Mouse (Mus musculus) heart, adult 2 months (tissue): ENCODE measurements around the gene Tpsg1. TPM values are rescaled to one million over a fixed set of nuclear protein-coding genes. Genes with fewer than 3 reads are reported as not detected.

Experiments used
- DNase-seq, 2 experiments: peaks; one replicate each; pipeline ENCODE4 v3.0.0; 2021
- H3K27ac ChIP-seq: fragments of 200-600 bp; 2 replicates; pipeline ENCODE4 v1.8.1; 2022
- H3K27me3 ChIP-seq: fragments of 200-500 bp; 2 replicates; pipeline ENCODE4 v1.6.1; 2012; ENCODE audit warnings: mild to moderate bottlenecking, low read length, inconsistent platforms, mixed read lengths; ENCODE audit not compliant: control insufficient read depth, insufficient read depth
- H3K36me3 ChIP-seq: fragments of 200-500 bp; 2 replicates; pipeline ENCODE4 v1.6.1; 2012; ENCODE audit warnings: low read length, inconsistent platforms; ENCODE audit not compliant: control insufficient read depth, insufficient read depth
- H3K4me1 ChIP-seq: fragments of 200-500 bp; 2 replicates; pipeline ENCODE4 v1.6.1; 2011; ENCODE audit warnings: low read length; ENCODE audit not compliant: control insufficient read depth, insufficient read depth
- H3K4me3 ChIP-seq: fragments of 200-600 bp; 2 replicates; pipeline ENCODE4 v1.8.1; 2022
- H3K79me2 ChIP-seq: fragments of 200-500 bp; replicated peaks from 2 replicates; pipeline ENCODE4 v1.6.1; 2012; ENCODE audit warnings: mild to moderate bottlenecking, inconsistent platforms, low read length, moderate library complexity, mixed read lengths; ENCODE audit not compliant: control insufficient read depth, insufficient read depth
- H3K9ac ChIP-seq: fragments of 200-500 bp; 2 replicates; pipeline ENCODE4 v1.6.1; 2012; ENCODE audit warnings: low read depth, mild to moderate bottlenecking, control low read depth, inconsistent platforms, low read length, mixed read lengths
- CTCF ChIP-seq: fragments of 200-600 bp; IDR thresholded peaks from 2 replicates; pipeline ENCODE4 v1.8.1; 2022; ENCODE audit warnings: antibody characterized with exemption, mild to moderate bottlenecking, moderate library complexity
- EP300 ChIP-seq: fragments of 200-500 bp; IDR thresholded peaks from 2 replicates; pipeline ENCODE4 v1.6.1; 2011; ENCODE audit warnings: low read depth, low read length, control low read depth; ENCODE audit not compliant: insufficient read depth
- POLR2A ChIP-seq: fragments of 200-500 bp; IDR thresholded peaks from 2 replicates; pipeline ENCODE4 v1.6.1; 2011; ENCODE audit warnings: mild to moderate bottlenecking, low read depth, low read length, control low read depth; ENCODE audit not compliant: insufficient read depth
- WGBS: fragments of 180-500 bp; shearing (Covaris S2); methylation state at CpG from one replicate; pipeline ENCODE4 v1.1.7; 2018; 5-methylcytosine and 5-hydroxymethylcytosine counted together
- intact Hi-C: fragments of 180-260 bp; cut with DNase I; formaldehyde crosslinking; loops from one replicate; pipeline ENCODE4 v1.15.1; 2025
- polyA plus RNA-seq: library from polyadenylated mRNA; depleted of rRNA; stranded (reverse); fragments of >200 nt; gene quantifications from 2 replicates; pipeline ENCODE4 v1.2.3, GENCODE M21; 2012
- total RNA-seq, 2 experiments: library from RNA; stranded (reverse); gene quantifications; 2 replicates each; pipeline ENCODE4 v1.2.3; 2021

Tpsg1 gene
- total and polyA plus RNA-seq, 3 experiments: 0.61 TPM; not detected in 2

GRCm38 (mm10) chr17:25340003-25340402 lies 29.1 kb upstream of the Tpsg1 start:
- WGBS: 81% methylated on average over 6 of the region's 6 CpGs
- no peaks in the 10 kb centered on the region for H3K79me2 ChIP-seq

DNA sequence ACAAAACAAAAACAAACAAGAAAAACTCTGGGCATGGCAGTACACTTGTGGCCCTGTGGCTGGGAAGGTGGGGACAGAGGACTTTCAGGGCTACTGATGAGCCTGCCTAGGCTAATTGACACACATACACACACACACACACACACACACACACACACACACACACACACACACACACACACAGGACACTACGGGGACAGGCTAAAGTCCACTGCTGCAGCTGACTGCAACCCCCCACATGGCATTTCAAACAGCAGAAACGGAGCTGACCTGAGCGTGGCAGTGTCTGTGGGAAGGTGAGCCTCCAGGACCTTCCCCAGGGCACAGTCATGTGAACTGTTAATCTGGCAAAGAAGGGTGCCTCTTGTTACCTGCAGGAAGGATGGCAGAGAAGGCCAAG lies 27.6 kb upstream of the Tpsg1 start:
- Histone ChIP-seq H3K79me2 (no peaks in the 10 kb centered on the region), H3K36me3 (no peaks in the 10 kb centered on the region), H3K27me3 (no peaks in the 10 kb centered on the region; the same call in 1 of the 2 replicates), H3K9ac (no peak overlapping the region), H3K4me1 (no peaks in the 10 kb centered on the region), H3K27ac (no peak overlapping the region), H3K4me3 (no peak overlapping the region)
- DNase-seq: no peak
- 62% methylated on average over 3 of the region's 3 CpGs for WGBS
- no peak for TF ChIP-seq EP300
- no peak for TF ChIP-seq POLR2A
- TF ChIP-seq CTCF: no peak
- intact Hi-C loops: no loop called here

More at GRCm38 (mm10) chr17:25340003-25340402, 29.1 kb upstream of the Tpsg1 start:
- no peaks in the 10 kb centered on the region; the same call in 1 of the 2 replicates for H3K27me3 ChIP-seq
- H3K36me3 ChIP-seq: no peaks in the 10 kb centered on the region
- H3K9ac ChIP-seq: no peak overlapping the region
- intact Hi-C loops: no loop called here
- no peak for DNase-seq
- H3K4me3 ChIP-seq: no peak overlapping the region
- H3K4me1 ChIP-seq: no peaks in the 10 kb centered on the region
- H3K27ac ChIP-seq: no peak overlapping the region
- TF ChIP-seq EP300 (no peak), CTCF (no peak), POLR2A (no peak)

- Histone ChIP-seq H3K79me2 (no peaks in the 10 kb centered on the region), H3K27ac (no peak within 1 kb of the TSS), H3K9ac (no peak within 1 kb of the TSS), H3K4me1 (no peaks in the 10 kb centered on the region), H3K27me3 (no peaks in the 10 kb centered on the region), H3K36me3 (no peaks in the 10 kb centered on the region), H3K4me3 (no peak within 1 kb of the TSS)
- whole genome bisulfite sequencing: 71% methylated on average over 4 of the region's 4 CpGs
- intact Hi-C loops: no loop called here
- no peak for DNase-seq
- TF ChIP-seq CTCF: no peak
- no peak for TF ChIP-seq POLR2A
- TF ChIP-seq EP300: no peak
Observed at GRCm38 (mm10) chr17:25345462-25345861, 23.6 kb upstream of the Tpsg1 start, which contains the start of gene Tpsab1. Gene Tpsab1 (minus strand): TSS chr17:25345562.

DNA sequence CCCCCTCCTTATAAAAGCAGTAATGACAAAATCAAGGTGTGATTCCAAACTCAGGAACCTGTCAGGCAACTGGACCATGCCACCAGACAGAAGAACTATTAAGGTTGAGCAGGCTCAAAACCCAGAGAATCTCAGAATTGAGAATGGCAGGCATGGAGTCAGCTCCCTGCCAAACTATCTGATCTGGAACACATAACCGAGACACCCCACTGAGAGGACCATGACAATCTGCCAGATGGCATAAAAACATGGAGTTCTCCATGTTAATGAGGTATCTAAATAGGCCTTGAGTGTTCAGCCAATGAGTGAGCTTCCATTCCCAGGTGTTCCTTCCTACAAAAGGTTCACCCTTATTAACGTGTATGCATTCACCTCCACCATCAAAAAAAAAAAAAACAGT lies 7.8 kb upstream of the Tpsg1 start:
- no peak overlapping the region for H3K27ac ChIP-seq
- H3K27me3 ChIP-seq: no peaks in the 10 kb centered on the region; the same call in 1 of the 2 replicates
- no peak overlapping the region for H3K4me3 ChIP-seq
- H3K36me3 ChIP-seq: no peaks in the 10 kb centered on the region
- no peaks in the 10 kb centered on the region for H3K79me2 ChIP-seq
- WGBS: 57% methylated on average over 2 of the region's 2 CpGs
- no peak overlapping the region for H3K9ac ChIP-seq
- no peaks in the 10 kb centered on the region for H3K4me1 ChIP-seq
- TF ChIP-seq POLR2A (no peak), EP300 (no peak), CTCF (no peak)
- intact Hi-C loops: loop anchor here (10.0 kb wide), 1 partner anchor 416 kb away; no protein-coding TSS in a partner anchor
- DNase-seq: no peak

DNA sequence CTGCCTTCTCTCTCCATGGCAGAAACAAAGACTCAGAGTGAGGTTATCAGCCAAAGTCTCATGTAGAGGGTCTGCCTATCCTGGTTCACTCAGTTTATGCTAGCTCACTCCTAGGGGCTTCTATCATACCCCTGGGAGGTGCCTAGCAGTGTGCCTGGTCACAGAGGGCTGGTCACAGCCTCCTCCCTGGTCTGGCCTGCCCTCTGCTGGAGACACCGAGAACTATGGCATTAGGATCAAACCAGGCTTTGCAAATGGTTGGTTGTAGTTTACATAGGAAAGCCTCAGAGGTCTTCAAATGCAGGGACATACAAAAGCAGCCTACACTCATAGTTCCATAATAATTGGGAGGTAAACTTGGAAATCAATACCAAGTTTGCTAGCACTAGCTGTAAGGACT lies 5.3 kb upstream of the Tpsg1 start:
- Histone ChIP-seq H3K9ac (no peak overlapping the region), H3K27me3 (no peaks in the 10 kb centered on the region), H3K79me2 (no peaks in the 10 kb centered on the region), H3K27ac (no peak overlapping the region), H3K36me3 (no peaks in the 10 kb centered on the region), H3K4me1 (no peaks in the 10 kb centered on the region), H3K4me3 (no peak overlapping the region)
- peak; percentile 81 for TF ChIP-seq CTCF
- no peak for TF ChIP-seq EP300
- TF ChIP-seq POLR2A: no peak
- WGBS: 3% methylated on average over 1 of the region's 1 CpGs
- DNase-seq: peak in 1 of 2 experiments; percentile 39
- intact Hi-C loops: loop anchor here (1.0 to 10.0 kb wide), 3 partner anchors 30 to 419 kb away; no protein-coding TSS in a partner anchor

DNA sequence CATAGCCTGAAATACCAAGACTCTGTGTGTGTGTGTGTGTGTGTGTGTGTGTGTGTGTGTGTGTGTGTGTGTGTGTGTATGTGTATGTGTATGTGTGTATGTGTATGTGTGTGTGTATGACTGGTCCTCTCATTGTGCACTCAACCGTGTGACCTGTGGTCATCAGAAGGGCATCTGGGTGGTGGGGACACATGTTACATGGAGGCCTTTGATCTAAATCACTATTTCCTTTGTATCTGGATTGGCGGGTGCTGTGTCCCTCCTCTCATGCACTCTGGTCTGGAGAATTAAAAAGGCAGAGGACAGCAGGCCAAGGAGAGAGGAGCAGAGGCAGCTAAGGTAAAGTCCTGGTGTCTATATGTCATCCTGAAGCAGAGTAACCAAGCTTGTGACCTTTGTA lies 3.1 kb upstream of the Tpsg1 start, which contains the start of gene Tpsb2:
Gene Tpsb2, plus strand, starts transcription at position 301 of the 400 bp plus-strand sequence.
- intact Hi-C loops: loop anchor here (10.0 kb wide), 1 partner anchor 421 kb away; no protein-coding TSS in a partner anchor
- Histone ChIP-seq H3K27ac (no peak within 1 kb of the TSS), H3K4me1 (no peaks in the 10 kb centered on the region), H3K79me2 (no peaks in the 10 kb centered on the region), H3K27me3 (no peaks in the 10 kb centered on the region), H3K36me3 (no peaks in the 10 kb centered on the region), H3K4me3 (no peak within 1 kb of the TSS), H3K9ac (no peak within 1 kb of the TSS)
- WGBS: 71% methylated on average over 2 of the region's 2 CpGs
- no peak for DNase-seq
- no peak for TF ChIP-seq POLR2A
- no peak for TF ChIP-seq EP300
- no peak for TF ChIP-seq CTCF
